Mouse (Mus musculus) adrenal gland, adult 8-10 months (tissue): ENCODE results near the gene Ahdc1. TPM values are rescaled to one million over a fixed set of nuclear protein-coding genes. Genes with fewer than 3 reads are reported as not detected.
A peak's percentile ranks its signal among the peaks of the same experiment; 100 is the strongest.

Source experiments
- DNase-seq: peaks from one replicate; pipeline ENCODE4 v3.0.0; 2022
- total RNA-seq, 4 experiments: library from RNA; stranded (reverse); gene quantifications; 2 replicates each; pipeline ENCODE4 v1.2.4; 2022

The Ahdc1 gene
- total RNA-seq, 4 experiments from 2014 or later = 72.0 to 109 (median 82.9) TPM

GRCm38 (mm10) chr4:133101751-133102150 is 90.7 kb downstream of the Ahdc1 start:
- DNase-seq = no peak

DNA sequence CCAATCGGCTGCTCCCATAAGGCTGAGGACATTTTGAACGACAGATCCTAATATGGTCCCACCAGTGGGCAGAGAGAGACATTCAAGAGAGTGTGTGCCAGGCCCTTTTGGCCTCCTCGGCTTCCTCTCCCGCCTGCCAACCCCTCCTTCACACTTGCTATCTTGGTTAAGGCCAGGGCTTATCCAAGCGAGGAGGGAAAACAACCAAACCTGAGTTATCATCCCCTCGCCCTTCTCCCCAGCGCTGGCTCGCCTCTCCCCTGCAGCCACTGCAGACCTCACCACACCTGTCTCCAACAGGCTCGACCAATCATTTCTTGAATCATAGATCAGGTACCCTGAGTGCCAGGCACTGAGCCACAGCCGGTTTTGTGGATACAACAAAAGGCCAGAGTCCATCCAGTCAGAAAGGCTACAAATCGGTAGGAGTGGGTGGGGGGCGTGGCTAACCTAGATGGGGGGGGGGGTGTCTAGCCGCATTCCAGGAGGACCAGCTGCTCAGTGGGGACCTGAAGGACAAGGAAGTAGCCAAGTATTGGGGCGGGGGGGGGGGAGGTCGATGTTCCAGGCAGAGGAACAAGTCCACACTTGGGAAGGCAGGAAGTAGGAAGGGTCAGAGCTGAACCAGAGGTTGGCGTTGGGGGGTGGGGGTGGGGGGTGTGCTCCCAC is 92.6 kb downstream of the Ahdc1 start:
- no peak for DNase-seq

DNA sequence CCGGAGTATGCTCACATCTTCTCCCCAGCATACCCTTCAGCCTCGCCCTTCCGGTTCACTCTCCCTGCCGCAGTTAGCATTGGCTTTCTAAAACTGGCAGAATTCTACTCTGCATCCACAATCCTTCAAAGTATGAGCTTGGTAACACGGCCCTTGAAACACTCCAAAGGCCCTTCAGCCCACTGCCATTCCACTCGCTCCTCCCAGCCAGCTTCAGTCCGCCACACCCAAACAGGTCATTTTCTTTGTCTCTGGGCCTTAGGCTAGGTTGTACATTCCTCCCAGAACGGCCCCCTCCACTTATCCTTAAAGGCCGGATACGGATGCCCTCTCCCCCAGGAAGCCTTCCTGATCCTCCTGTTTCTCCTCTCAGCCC is 93.1 kb downstream of the Ahdc1 start:
- DNase-seq = no peak

GRCm38 (mm10) chr4:133106691-133107090 is 95.6 kb downstream of the Ahdc1 start:
- DNase-seq = no peak

DNA sequence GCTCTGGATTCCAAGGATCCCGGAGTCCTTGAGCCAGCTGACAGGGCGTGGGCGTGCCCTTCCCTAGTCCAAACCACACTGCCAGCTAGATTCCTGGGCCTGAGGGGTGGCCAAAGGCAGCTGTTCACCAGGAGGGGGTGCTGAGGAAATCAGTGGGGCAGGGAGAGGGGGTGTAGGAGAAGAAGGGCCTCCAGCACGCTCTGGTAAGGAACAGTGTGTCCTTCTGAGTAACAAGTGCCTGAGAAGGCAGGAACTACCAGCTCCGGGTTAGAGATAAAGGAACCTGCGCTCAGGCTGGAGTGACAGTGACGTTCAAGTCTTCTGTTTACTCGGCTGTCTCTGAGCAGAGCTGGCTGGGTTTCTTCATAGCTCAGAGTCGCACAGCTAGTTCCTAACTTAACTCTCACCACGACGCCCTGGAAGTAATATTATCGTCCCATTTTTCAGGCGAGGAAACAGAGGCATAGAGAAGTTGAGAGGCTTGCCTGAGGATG is 96.8 kb downstream of the Ahdc1 start:
- DNase-seq = no peak

DNA sequence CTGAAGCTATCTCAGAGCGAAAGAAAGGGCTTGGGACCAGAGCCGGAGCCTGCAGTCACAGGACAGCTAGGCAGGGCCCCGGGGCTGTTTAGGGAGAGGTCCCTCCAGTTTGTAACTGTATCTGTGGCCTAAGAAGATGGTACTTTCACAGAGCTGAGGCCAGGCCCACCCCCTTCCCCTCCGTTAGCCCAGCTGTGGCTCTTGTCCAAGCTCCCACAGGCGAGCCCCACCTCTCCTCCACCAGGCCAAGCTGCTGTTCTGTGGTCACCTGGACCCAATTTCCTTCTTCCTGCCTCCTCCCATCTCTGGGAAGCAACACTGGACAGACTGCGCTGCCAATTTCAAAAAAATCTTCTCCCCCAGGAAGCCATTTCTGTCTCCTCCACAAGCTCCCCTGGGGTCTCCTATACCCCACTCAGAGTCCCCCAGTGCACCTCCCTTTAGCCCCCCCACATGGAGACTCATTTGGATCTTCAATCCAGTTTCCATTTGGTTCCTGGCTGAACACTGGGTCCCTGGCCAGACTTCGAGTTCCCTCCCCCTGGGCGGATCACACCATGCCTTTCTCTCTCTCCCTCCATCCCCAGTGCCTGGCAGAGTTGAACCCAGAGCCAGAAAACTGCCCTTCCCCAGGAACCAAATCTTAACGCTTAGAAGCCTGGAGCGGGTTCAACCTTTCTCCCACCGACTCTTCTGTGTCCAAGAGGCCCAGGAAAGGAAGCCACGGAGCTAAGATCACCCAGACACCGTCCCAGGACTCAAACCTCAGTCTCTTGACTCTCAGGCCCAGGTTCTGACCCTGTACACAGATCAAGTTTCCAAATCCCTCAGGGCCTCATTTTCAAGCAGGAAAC is 97.6 kb downstream of the Ahdc1 start:
- no peak for DNase-seq

DNA sequence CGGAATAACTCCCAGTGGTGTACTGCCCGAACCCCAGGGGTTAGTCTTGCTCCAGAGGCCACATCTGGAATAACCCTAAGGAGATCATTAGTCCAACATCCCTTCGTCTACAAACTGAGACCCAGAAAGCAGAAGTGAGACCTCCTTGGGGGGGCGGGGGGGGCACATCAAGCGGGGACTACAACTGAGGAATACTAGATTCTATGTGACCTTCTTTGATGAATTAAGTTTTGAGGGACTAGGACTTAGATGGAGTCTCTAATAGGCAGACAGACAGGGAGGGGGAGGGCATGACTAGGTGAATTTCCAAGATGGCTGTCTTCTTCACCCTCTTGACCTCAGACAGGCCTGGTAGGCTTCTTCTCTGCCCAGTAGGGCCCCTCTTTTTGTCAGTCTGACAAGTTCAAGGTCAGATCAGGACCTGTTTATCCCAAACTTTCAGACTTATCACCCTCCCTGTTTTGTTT is 98.3 kb downstream of the Ahdc1 start:
- no peak for DNase-seq

DNA sequence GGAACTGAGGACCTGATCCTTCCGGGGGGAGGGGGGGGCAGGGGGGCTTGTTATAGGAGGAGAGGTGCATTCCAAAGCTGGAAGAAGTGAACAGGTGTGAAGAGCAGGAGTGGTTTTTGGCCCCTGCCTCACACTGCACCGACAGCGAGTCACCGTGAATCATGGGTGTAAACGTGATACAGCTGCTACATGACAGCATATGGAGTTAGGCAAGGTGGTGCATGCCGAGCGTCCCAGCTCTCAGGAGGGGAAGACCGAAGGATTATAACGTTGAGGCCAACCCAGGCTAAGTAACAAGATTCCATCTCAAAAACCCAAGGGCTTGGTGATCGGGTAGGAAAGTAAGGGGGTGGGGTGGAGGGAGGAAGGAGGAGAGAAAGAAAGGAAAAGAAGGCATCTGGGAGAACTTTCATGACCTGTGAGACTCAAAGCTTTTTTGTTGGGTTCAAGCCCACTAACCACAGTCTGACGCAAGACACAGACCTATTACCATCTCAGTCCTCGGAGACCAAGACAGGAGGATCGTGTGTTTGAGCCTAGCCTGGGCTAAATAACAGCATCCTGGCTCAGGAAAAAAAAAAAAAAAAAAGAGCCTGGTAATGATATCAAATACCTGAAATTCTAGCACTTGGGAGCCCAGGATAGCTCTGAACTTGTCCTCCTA is 101.2 kb downstream of the Ahdc1 start:
- DNase-seq = no peak

DNA sequence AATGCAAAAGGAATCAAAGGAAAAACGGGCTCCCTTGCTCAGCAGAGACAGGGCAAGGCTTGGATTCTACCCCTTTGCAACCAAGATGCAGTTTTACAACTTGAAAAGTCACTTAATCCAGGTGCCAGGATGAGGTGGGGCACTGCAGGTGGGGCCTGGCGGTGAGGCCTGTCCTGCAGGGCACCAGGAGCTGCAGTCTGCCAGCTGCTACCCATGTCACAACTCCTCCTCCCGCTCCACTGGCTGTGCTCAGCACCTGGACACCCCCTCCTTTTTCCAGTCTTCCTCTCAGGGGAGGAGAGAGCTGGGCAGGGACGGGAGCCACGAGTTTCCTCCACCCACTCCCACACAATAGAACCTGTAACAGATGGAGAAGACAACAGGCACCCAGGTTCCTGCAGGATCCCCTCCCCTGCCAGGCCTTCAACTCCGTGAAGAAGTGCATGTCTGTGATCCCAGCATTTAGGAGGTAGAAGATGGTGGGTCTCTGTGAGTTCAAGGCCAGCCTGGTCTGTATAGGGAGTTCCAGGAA is 102.4 kb downstream of the Ahdc1 start:
- DNase-seq = no peak

- no peak for DNase-seq
Observed at GRCm38 (mm10) chr4:133114762-133115161, 103.7 kb downstream of the Ahdc1 start.

DNA sequence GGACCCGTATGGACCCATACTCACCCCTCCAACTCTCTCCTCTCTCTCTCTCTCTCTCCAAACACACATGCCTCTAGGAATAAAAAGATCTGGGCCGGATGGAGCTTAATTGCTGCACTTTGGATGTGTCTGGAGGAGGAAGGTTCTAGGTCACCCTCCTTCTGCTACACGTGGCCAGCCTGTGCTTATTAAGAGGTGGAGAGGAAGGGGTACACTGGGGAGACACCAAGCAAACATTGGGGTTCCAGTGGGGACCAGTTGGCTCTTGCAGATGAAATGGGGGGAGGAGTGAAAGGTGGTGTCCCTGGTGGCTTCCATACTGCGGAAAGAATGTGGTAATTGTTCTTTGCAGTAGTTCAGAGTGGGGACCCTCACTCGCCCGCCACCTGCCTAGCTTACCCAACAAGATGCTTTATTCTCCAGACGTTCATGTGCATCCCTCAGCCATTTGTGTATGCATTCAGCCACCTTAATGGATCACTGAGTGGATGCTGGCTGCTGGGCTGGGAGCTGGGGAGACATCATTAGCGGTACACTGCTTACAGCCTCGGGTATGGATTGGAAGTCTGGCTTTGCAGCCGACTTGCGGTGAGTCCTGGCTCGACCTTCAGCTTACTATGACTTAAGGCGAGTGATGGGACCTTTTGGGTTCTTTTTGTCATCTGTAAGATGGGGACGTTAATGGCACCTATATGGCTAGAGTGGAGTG is 104.8 kb downstream of the Ahdc1 start:
- DNase-seq = no peak

GRCm38 (mm10) chr4:133116756-133117470 is 105.9 kb downstream of the Ahdc1 start:
- DNase-seq = no peak

DNA sequence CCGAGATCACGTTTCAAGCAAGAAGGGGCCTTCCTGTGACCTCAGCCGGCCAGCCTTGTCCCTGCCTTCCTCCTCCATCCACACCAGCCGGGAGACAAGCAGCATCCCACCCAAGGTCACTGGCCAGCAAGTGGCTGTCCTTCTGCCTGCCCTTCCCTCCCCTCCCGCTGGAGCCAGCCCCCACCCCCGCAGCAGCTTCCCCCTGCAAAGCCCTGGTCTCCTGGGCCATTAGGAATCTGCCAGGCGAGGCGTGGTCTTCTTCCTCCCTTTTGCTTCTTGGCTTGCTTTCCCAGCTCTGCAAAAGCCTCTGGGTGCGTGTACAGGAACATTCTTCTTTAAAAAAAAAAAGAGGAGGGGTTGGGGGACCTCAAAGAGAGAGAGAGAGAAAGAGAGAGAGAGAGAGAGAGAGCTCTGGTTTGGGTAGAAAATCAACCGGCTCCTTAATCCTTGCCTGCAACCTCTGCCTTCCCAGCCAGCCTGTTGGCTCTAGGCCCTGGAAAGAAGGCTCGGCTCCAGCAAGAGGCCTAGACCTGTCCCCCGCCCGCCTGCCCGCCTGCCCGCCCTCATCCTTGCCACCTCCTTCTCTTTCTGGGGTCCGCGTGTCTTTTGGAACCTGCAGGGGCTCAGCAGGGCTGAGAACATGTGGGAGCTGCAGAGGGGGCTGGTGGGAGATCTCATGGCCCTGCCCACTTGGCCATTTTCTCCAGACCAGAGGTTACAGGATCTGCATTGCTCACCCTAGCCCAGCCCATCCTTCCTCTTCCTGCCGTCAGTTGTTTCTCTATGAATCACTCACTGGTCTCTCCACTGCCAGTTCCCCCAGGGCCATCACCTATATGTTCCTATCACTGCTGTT is 106.7 kb downstream of the Ahdc1 start:
- DNase-seq = peak; percentile 62

DNA sequence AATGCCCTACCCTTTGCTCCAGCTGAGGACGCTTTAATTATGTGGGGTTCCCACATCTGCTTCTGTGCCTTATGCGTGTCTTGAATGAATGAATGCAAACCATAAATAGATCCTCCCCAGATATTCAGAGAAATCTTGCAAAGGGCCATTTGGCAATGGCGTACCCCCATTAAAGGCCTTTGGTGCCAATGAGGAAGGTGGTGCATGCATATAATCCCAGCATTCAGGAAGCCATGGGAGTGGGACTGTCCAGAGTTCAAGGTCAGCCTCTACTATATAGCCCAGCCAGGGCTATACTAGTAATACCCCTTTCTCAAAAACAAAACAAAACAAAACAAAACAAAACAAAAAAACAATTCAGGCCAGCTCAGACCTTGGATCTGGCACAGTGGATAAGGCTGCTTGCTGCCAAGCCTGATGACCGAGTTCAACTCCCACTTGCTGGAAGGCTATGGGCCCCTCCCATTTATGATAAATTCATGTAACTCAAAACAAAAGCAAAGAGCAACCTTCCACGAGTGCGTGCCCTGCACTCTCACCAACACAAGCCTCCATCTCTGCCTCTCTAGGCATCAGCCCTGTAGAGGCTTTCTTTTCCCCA is 107.8 kb downstream of the Ahdc1 start:
- no peak for DNase-seq

GRCm38 (mm10) chr4:133119579-133119978 is 108.5 kb downstream of the Ahdc1 start:
- no peak for DNase-seq

- no peak for DNase-seq
Observed at GRCm38 (mm10) chr4:133120833-133121321, 109.8 kb downstream of the Ahdc1 start.

DNA sequence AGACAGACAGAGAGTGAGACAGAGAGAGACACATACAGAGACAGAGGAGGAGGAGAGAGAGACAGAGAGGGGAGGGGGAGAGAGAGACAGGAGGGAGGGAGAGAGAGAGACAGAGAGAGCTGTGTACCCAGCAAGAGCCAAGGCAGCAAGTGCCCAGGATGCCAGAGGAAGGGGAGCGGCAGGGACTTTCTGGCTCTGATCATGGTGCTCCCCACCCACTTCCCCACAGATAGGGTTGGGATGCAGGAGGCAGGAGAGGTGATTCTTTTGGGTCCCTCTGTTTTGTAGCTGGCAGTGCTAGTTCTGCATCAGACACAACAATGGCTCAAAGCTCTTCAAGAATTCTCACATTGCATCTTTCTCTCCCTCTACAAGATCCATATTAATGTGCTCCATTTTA is 110.4 kb downstream of the Ahdc1 start:
- no peak for DNase-seq

DNA sequence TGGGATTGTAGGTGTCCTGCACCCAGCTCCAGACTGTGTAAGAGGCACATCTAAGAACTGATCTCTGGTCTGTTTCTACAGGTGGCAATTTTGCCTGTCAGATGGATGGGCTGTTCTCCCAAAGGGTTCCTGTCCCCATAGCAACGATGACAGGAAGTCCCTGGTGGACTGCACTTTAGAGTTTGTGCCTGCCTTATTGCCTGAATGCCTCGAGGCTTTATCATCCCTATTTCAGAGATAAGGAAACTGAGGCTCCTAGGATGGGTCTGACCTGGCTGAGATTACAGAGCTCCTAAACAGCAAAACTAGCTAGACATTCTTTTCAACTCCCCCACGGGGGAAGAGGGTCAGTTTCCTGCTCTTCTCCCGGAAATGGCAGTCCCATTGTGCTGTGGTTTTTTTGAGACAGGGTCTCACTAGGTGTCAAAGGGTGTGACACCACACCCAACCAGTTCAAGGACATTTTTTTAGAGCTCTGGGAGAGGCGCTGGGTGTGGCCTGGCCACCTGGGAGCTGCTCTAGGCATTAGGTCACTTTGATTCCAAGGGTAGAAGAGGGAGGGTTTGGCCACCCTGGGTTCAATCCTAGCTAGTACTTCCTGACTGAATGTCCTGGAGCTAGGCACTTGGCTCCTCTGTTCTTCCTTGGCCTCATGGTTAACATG is 111.0 kb downstream of the Ahdc1 start:
- no peak for DNase-seq

DNA sequence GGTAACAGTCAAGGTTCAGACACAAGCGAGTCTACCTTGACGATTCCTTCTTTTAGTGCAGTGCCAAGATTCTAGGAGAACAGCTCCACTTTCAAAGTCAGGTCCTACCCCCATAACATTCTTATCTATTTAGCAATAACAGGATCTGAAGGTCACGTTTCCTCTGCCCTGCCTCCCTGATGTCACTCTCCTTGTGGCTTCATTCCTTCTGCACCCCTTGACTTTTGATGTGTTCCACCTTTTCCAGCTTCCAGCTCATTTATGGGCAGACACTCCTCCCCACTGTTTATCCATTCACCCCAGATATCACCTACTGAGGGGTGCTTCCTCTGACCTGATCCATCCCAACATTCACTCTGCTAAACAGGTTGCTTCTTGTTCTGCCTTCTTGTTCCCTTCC is 116.0 kb downstream of the Ahdc1 start:
- DNase-seq = no peak
